Mouse (Mus musculus): ENCODE measurements around the gene Cbr4. TPM values are rescaled to one million over a fixed set of nuclear protein-coding genes. Genes with fewer than 3 reads are reported as not detected.

Cbr4 gene
- polyA plus RNA-seq (2014; fragmentation: Illumina TruSeq; extraction: RNeasy Lipid Tissue Mini Kit (QIAGEN cat#74804); ENCODE audit: low replicate concordance), result 25.4 TPM

DNA sequence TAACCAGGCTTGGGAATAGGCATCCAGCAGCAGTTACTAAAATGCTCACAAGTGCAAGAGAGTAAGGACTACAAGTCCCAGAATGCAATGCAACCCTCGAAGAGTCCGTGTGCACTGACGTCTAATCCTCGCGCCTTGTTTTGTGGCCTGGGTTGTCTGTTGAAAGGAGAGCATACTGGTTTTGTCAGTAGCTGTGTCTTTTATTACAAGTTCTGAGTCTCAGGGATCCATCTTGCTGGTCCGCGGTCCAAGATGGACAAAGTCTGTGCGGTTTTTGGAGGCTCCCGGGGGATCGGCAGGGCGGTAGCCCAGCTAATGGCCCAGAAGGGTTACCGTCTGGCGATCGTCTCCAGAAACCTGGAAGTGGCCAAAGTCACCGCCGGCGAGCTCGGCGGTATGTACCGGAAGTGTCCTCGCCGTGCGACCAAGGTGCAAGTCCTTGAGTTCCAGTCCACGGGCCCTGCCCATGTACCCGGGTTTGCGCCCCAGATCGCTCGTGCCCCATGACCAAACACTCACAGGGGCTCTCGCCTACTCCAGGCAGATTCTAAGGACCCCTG lies at the start of gene Cbr4:
Cbr4 (plus strand) TSS at position 138 of the 560 bp plus-strand sequence.

